Mouse (Mus musculus) small intestine, adult 2 months (tissue): Measurements from ENCODE around the gene Gm14327. TPM values are rescaled to one million over a fixed set of nuclear protein-coding genes. Genes with fewer than 3 reads are reported as not detected.
"Not testable (repeated sequence)": the region's sequence is repeated elsewhere in the genome, so short reads cannot be mapped to it uniquely, and the experiment has no call there.

ENCODE experiments used
- H3K27ac ChIP-seq: fragments of 200-500 bp; 2 replicates; pipeline ENCODE4 v1.5.1; 2012; ENCODE audit warnings: low read depth, low read length, control low read depth, inconsistent platforms; ENCODE audit not compliant: insufficient read depth
- H3K27me3 ChIP-seq: fragments of 200-500 bp; 2 replicates; pipeline ENCODE4 v1.6.1; 2012; ENCODE audit warnings: mild to moderate bottlenecking, moderate library complexity, low read length, inconsistent platforms; ENCODE audit not compliant: control insufficient read depth, insufficient read depth
- H3K36me3 ChIP-seq: fragments of 200-500 bp; 2 replicates; pipeline ENCODE4 v1.6.1; 2012; ENCODE audit warnings: mild to moderate bottlenecking, low read length, control low read depth, inconsistent platforms; ENCODE audit not compliant: control insufficient read depth, insufficient read depth
- H3K4me1 ChIP-seq: fragments of 200-500 bp; 2 replicates; pipeline ENCODE4 v1.6.1; 2012; ENCODE audit warnings: low read length, inconsistent platforms, mixed read lengths; ENCODE audit not compliant: control insufficient read depth, insufficient read depth, insufficient read length
- H3K4me3 ChIP-seq: fragments of 200-500 bp; 2 replicates; pipeline ENCODE4 v1.5.1; 2012; ENCODE audit warnings: low read depth, mild to moderate bottlenecking, control low read depth, inconsistent platforms, low read length, moderate library complexity
- WGBS: fragments of 180-500 bp; shearing (Covaris S2); methylation state at CpG from one replicate; pipeline ENCODE4 v1.1.7; 2018; 5-methylcytosine and 5-hydroxymethylcytosine counted together
- polyA plus RNA-seq: library from polyadenylated mRNA; depleted of rRNA; stranded (reverse); fragments of >200 nt; gene quantifications from 2 replicates; pipeline ENCODE4 v1.2.3, GENCODE M21; 2012; rRNA removed

Gene Gm14327
- polyA plus RNA-seq: 0.16 TPM in 1 of 2 replicates, not detected in the other

- H3K4me3 ChIP-seq: peak within 1 kb of the TSS; percentile 56
- 41% methylated on average over 12 of the region's 13 CpGs for WGBS
- H3K27ac ChIP-seq, H3K27me3 ChIP-seq, H3K4me1 ChIP-seq, H3K36me3 ChIP-seq: not testable (repeated sequence)
Measured at GRCm38 (mm10) chr2:177897046-177897578, at the start of gene Gm14327. Gene Gm14327 (plus strand): TSS chr2:177897096.

GRCm38 (mm10) chr2:177862254-177862653, 34.6 kb upstream of the Gm14327 start:
- WGBS: 90% methylated on average over 2 of the region's 2 CpGs
- H3K4me3 ChIP-seq, H3K27me3 ChIP-seq, H3K4me1 ChIP-seq, H3K36me3 ChIP-seq, H3K27ac ChIP-seq: not testable (repeated sequence)

- not testable (repeated sequence) for H3K4me3 ChIP-seq, H3K4me1 ChIP-seq, H3K27me3 ChIP-seq, H3K27ac ChIP-seq, H3K36me3 ChIP-seq
- WGBS: 91% methylated on average over 14 of the region's 14 CpGs
Measured at GRCm38 (mm10) chr2:177887743-177888142, 9.2 kb upstream of the Gm14327 start.

- not testable (repeated sequence) for H3K4me1 ChIP-seq, H3K4me3 ChIP-seq, H3K36me3 ChIP-seq, H3K27ac ChIP-seq, H3K27me3 ChIP-seq
- 72% methylated on average over 2 of the region's 3 CpGs for WGBS
Measured at GRCm38 (mm10) chr2:177898171-177898570, 1.3 kb downstream of the Gm14327 start.

GRCm38 (mm10) chr2:177903276-177903675, 6.4 kb downstream of the Gm14327 start:
- not testable (repeated sequence) for H3K36me3 ChIP-seq, H3K27ac ChIP-seq, H3K4me3 ChIP-seq, H3K4me1 ChIP-seq, H3K27me3 ChIP-seq
- WGBS: 96% methylated on average over 5 of the region's 12 CpGs

- not testable (repeated sequence) for H3K4me1 ChIP-seq, H3K4me3 ChIP-seq, H3K36me3 ChIP-seq, H3K27me3 ChIP-seq, H3K27ac ChIP-seq
- 38% methylated on average over 3 of the region's 5 CpGs for WGBS
Measured at GRCm38 (mm10) chr2:177925563-177926103, 28.7 kb downstream of the Gm14327 start, which contains the start of gene Zfp972. Gene Zfp972 (minus strand): TSS chr2:177925613.

Other genes with a start within 250 kb of the Gm14327 start
- not detected in 2 replicates for gene Gm14322, start 137.8 kb upstream of the Gm14327 start, polyA plus RNA-seq
- gene Gm14325, start 56.8 kb upstream of the Gm14327 start, polyA plus RNA-seq: 0.66 and 1.7 TPM in 2 replicates
- gene Zfp972, start 28.5 kb downstream of the Gm14327 start, polyA plus RNA-seq: not detected in 2 replicates
- 0.33 and 0.62 TPM in 2 replicates for gene Gm14326, start 60.2 kb downstream of the Gm14327 start, polyA plus RNA-seq
- gene Zfp971, start 126.2 kb downstream of the Gm14327 start, polyA plus RNA-seq: 0.25 TPM in 2 replicates
- gene Zfp931, start 181.4 kb downstream of the Gm14327 start, polyA plus RNA-seq: 0.10 TPM in 1 of 2 replicates, not detected in the other
- gene Phactr3, start 221.9 kb downstream of the Gm14327 start, polyA plus RNA-seq: 0.08 and 0.10 TPM in 2 replicates